Mouse (Mus musculus): ENCODE data around the gene Cacng3. TPM values are rescaled to one million over a fixed set of nuclear protein-coding genes. Genes with fewer than 3 reads are reported as not detected.

Cacng3 gene
- polyA plus RNA-seq, 1 experiment, result not detected

DNA sequence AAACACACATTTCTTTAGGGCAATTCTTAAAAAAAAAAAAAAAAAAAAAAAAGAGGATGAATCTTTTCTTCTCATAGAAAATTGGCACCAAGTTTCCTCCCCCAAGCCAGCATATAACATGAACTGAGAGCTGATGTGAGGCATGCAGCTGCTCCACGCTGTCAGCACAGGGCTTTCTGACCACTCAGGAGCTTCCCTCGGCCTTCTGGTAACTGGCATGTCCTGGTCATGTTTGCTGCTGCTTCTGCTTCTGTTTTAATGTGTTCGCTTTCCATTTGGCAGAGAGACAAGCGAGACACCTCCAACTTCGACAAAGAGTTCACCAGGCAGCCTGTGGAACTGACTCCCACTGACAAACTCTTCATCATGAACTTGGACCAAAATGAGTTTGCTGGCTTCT lies 36.8 kb upstream of the Cacng3 start:
- Histone ChIP-seq H3K4me3 (ENCODE audit: control insufficient read depth, low read depth, low read length) (no peak overlapping the region), H3K27ac (ENCODE audit: control insufficient read depth, insufficient read depth, low read depth, low read length) (no peak overlapping the region)
- TF ChIP-seq CTCF (IDR thresholded peaks at IDR 0.05; ENCODE audit: control insufficient read depth, insufficient read depth, insufficient replicate concordance, low read depth, low read length), result no peak
- TF ChIP-seq POLR2A (IDR thresholded peaks at IDR 0.05; ENCODE audit: control insufficient read depth, low read depth, low read length), result no peak

GRCm38 (mm10) chr7:122643676-122644075 lies 26.6 kb upstream of the Cacng3 start:
- no peak overlapping the region for H3K4me3 ChIP-seq (ENCODE audit: control insufficient read depth, low read depth, low read length)
- H3K4me1 ChIP-seq (ENCODE audit: control insufficient read depth, insufficient read depth, low read length), result peaks cover 2% of the 10 kb centered on the region
- H3K27ac ChIP-seq (ENCODE audit: control insufficient read depth, insufficient read depth, low read depth, low read length), result no peak overlapping the region
- no peaks in the 10 kb centered on the region for H3K36me3 ChIP-seq (ENCODE audit: control insufficient read depth, insufficient read depth, low read length)
- no peak for TF ChIP-seq CTCF (IDR thresholded peaks at IDR 0.05; ENCODE audit: control insufficient read depth, insufficient read depth, insufficient replicate concordance, low read depth, low read length)
- H3K27me3 ChIP-seq (ENCODE audit: control insufficient read depth, insufficient read depth, low read length), result no peaks in the 10 kb centered on the region

More for the DNA sequence above, 36.8 kb upstream of the Cacng3 start:
- H3K36me3 ChIP-seq (ENCODE audit: control insufficient read depth, insufficient read depth, low read length), result no peaks in the 10 kb centered on the region
- no peaks in the 10 kb centered on the region for H3K4me1 ChIP-seq (ENCODE audit: control insufficient read depth, insufficient read depth, low read length)
- no peaks in the 10 kb centered on the region for H3K27me3 ChIP-seq (ENCODE audit: control insufficient read depth, insufficient read depth, low read length)

DNA sequence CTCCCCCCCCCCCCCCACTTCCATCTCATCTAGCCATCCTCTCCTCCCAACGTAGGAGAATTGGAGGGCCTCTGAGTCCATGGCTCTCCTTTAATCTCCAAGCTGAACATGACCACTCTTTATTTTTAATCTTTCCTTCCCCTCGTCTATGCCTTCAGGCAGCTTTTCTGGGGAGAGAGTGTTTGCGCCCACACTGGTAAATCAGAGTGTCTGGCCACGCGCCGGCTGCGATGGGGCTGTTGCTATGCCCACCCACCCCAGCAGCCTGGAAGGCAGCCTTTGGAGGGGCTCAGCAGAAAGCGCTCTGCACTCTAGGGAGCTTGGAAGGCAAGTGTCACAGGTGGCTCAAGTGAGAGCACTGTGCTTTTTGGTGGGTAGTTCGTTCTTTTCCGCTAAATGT lies 21.0 kb upstream of the Cacng3 start:
- Histone ChIP-seq H3K36me3 (ENCODE audit: control insufficient read depth, insufficient read depth, low read length) (no peaks in the 10 kb centered on the region), H3K4me3 (ENCODE audit: control insufficient read depth, low read depth, low read length) (no peak overlapping the region), H3K27me3 (ENCODE audit: control insufficient read depth, insufficient read depth, low read length) (no peaks in the 10 kb centered on the region), H3K4me1 (ENCODE audit: control insufficient read depth, insufficient read depth, low read length) (no peaks in the 10 kb centered on the region; the same call in 1 of the 2 replicates), H3K27ac (ENCODE audit: control insufficient read depth, insufficient read depth, low read depth, low read length) (no peak overlapping the region)
- no peak for TF ChIP-seq POLR2A (IDR thresholded peaks at IDR 0.05; ENCODE audit: control insufficient read depth, low read depth, low read length)
- TF ChIP-seq CTCF (IDR thresholded peaks at IDR 0.05; ENCODE audit: control insufficient read depth, insufficient read depth, insufficient replicate concordance, low read depth, low read length), result no peak

DNA sequence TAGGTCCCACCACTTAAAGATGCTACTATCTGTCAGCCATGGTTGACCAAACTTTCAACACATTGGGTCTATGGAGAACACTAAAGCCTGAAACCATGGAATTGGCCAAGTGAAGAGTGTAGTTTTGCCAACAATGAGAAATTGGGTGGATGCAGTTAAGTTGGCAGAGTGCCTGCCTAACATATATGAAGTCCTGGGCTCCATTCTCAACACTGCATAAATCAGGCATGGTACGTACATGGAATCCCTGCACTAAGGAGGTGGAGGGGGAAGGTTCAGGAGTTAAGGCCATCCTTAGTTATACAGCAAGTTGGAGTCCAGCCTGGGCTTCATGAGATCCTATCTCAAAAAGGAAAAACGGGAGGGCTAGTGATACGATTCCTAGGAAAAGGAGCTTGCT lies 17.8 kb upstream of the Cacng3 start:
- Histone ChIP-seq H3K36me3 (ENCODE audit: control insufficient read depth, insufficient read depth, low read length) (no peaks in the 10 kb centered on the region), H3K27ac (ENCODE audit: control insufficient read depth, insufficient read depth, low read depth, low read length) (no peak overlapping the region), H3K4me3 (ENCODE audit: control insufficient read depth, low read depth, low read length) (no peak overlapping the region), H3K27me3 (ENCODE audit: control insufficient read depth, insufficient read depth, low read length) (no peaks in the 10 kb centered on the region), H3K4me1 (ENCODE audit: control insufficient read depth, insufficient read depth, low read length) (no peaks in the 10 kb centered on the region)
- TF ChIP-seq POLR2A (IDR thresholded peaks at IDR 0.05; ENCODE audit: control insufficient read depth, low read depth, low read length), result no peak

DNA sequence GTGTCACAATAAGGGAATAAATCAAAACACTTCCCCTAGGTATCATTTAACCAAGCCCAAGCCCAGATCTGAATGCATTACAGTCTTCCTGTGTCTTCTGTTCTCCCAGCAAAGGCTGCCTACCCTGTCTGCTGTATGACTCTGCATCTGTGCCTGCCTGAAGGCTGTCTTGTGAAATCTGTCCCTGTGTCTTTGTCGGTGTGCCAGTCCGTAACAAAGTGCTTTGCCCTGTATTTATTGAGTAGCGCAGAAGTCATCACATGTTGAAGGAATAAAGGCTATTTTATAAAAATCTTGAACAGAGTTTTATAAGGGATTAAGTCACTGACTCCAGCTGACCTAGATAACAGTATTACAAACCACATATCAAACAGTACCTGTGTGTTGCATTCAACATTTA lies 13.6 kb upstream of the Cacng3 start:
- TF ChIP-seq CTCF (IDR thresholded peaks at IDR 0.05; ENCODE audit: control insufficient read depth, insufficient read depth, insufficient replicate concordance, low read depth, low read length) (no peak), POLR2A (IDR thresholded peaks at IDR 0.05; ENCODE audit: control insufficient read depth, low read depth, low read length) (no peak)
- H3K27me3 ChIP-seq (ENCODE audit: control insufficient read depth, insufficient read depth, low read length), result no peaks in the 10 kb centered on the region

GRCm38 (mm10) chr7:122657423-122658126 lies 12.7 kb upstream of the Cacng3 start:
- H3K4me3 ChIP-seq (ENCODE audit: control insufficient read depth, low read depth, low read length), result no peak overlapping the region
- H3K36me3 ChIP-seq (ENCODE audit: control insufficient read depth, insufficient read depth, low read length), result no peaks in the 10 kb centered on the region
- H3K27me3 ChIP-seq (ENCODE audit: control insufficient read depth, insufficient read depth, low read length), result no peaks in the 10 kb centered on the region
- TF ChIP-seq POLR2A (IDR thresholded peaks at IDR 0.05; ENCODE audit: control insufficient read depth, low read depth, low read length), result no peak
- no peak for TF ChIP-seq CTCF (IDR thresholded peaks at IDR 0.05; ENCODE audit: control insufficient read depth, insufficient read depth, insufficient replicate concordance, low read depth, low read length)
- H3K4me1 ChIP-seq (ENCODE audit: control insufficient read depth, insufficient read depth, low read length), result no peaks in the 10 kb centered on the region
- no peak overlapping the region for H3K27ac ChIP-seq (ENCODE audit: control insufficient read depth, insufficient read depth, low read depth, low read length)

More for the DNA sequence above, 13.6 kb upstream of the Cacng3 start:
- H3K4me1 ChIP-seq (ENCODE audit: control insufficient read depth, insufficient read depth, low read length), result no peaks in the 10 kb centered on the region
- H3K36me3 ChIP-seq (ENCODE audit: control insufficient read depth, insufficient read depth, low read length), result no peaks in the 10 kb centered on the region
- H3K4me3 ChIP-seq (ENCODE audit: control insufficient read depth, low read depth, low read length), result no peak overlapping the region
- no peak overlapping the region for H3K27ac ChIP-seq (ENCODE audit: control insufficient read depth, insufficient read depth, low read depth, low read length)

DNA sequence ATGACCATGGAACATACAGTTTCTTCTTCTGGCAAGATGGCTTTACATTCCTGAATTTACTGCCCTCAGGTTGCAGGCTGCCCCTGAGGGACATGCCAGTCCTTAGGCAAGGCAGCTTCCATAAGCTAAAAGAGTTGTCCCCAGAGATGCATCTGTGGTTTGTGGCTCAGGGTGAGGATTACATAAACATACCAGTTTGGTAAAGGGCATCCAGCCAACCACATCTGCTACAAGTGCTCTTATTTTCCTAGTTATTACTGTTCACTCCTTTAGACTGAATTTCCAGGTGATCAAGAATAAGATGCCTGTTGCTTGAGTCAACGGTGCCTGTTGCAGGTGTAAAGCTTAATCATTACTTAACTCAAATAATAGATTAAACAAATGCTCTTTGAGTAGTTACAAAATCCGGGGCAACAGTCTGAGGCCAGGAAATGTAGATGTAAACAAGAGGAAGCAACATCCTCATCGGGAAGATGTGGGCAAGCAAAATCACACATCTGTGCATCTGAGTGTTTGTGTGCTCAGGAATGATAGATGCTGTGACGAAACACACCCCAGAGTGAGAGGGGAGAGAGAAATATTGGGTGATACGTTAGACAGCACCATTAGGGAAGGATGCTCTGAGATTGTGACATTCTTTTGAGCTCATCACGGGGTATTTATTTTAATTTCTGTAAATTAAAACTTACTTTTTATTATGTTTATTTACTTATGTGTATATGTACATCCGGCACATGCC lies 4.8 kb upstream of the Cacng3 start:
- H3K4me1 ChIP-seq (ENCODE audit: control insufficient read depth, insufficient read depth, low read length), result no peaks in the 10 kb centered on the region; the same call in 1 of the 2 replicates
- no peaks in the 10 kb centered on the region for H3K27me3 ChIP-seq (ENCODE audit: control insufficient read depth, insufficient read depth, low read length)
- H3K36me3 ChIP-seq (ENCODE audit: control insufficient read depth, insufficient read depth, low read length), result no peaks in the 10 kb centered on the region
- TF ChIP-seq CTCF (IDR thresholded peaks at IDR 0.05; ENCODE audit: control insufficient read depth, insufficient read depth, insufficient replicate concordance, low read depth, low read length) (no peak), POLR2A (IDR thresholded peaks at IDR 0.05; ENCODE audit: control insufficient read depth, low read depth, low read length) (no peak)
- no peak overlapping the region for H3K4me3 ChIP-seq (ENCODE audit: control insufficient read depth, low read depth, low read length)
- no peak overlapping the region for H3K27ac ChIP-seq (ENCODE audit: control insufficient read depth, insufficient read depth, low read depth, low read length)
